Mouse (Mus musculus) brain, embryonic 14.5 days (tissue): Measurements from ENCODE around the gene Samd13.

Experiments
- CTCF ChIP-seq: fragments of 200-500 bp; IDR thresholded peaks from 2 replicates; pipeline ENCODE4 v1.5.1; 2012; ENCODE audit warnings: inconsistent platforms, mild to moderate bottlenecking, moderate library complexity, borderline replicate concordance; ENCODE audit not compliant: insufficient read depth, insufficient read length; ENCODE audit errors: extremely low read depth
- POLR2A ChIP-seq: fragments of 200-500 bp; IDR thresholded peaks from 2 replicates; pipeline ENCODE4 v1.6.1; 2012; ENCODE audit warnings: mild to moderate bottlenecking, inconsistent platforms, borderline replicate concordance; ENCODE audit not compliant: poor library complexity, insufficient read depth, insufficient read length, severe bottlenecking; ENCODE audit errors: extremely low read depth

DNA sequence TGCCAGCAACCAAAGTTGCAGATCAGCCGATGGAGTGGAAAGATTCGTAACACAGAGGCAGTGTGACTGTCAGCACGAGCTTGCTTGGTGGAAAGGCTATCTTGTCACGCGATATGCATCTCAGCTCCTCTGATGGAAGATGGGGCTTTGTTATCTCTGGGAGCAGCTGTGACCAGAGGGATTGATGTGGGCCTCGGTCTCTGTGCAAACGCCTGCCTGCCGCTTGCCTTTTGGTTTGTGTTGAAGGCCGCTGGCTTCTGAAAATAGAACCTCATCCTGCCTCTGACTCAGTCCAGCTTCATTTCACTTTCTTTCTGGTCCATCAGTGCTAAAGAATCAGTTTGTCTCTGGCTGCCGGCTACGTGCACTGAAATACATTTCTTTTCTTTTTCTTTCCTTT, 13.6 kb upstream of the Samd13 start:
- no peak for TF ChIP-seq CTCF
- no peak for TF ChIP-seq POLR2A
